Mouse (Mus musculus): ENCODE measurements around the gene Jph3.

DNA sequence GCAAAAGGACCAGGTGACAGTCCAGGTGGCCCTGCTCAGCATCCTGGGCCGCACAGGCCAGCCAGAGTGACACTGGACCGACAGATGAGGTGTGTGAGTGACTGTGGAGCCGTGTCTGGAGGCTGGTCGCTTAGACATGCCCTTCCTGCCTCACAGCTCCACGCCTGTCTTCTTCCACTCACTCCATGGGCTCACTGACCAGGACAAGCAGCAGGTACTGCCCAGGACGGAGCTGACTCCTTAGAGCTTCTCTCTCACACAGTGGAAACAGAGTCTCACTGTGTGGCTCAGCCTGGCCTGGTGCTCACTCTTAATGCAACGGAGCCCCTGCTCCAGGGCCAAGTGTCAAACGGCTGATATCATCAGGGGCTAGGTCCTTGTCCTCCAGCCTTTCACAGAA lies 66.0 kb downstream of the Jph3 start:
- TF ChIP-seq MYC (IDR thresholded peaks at IDR 0.05; ENCODE audit: low read depth, low read length) (no peak), POLR2A (IDR thresholded peaks at IDR 0.05; ENCODE audit: control insufficient read depth in 1 of 2, insufficient read depth in 1 of 2, low read depth in 1 of 2, low read length in 2 of 2, poor library complexity in 1 of 2) (no peak), CTCF (IDR thresholded peaks at IDR 0.05 in 2 of 3, conservative IDR thresholded peaks at IDR 0.05 in 1 of 3; ENCODE audit: control insufficient read depth in 1 of 3, insufficient read depth in 1 of 3, low read depth in 2 of 3, low read length in 3 of 3, poor library complexity in 1 of 3, severe bottlenecking in 1 of 3) (no peak), GABPA (IDR thresholded peaks at IDR 0.05; ENCODE audit: low read depth, low read length) (no peak), SMC3 (IDR thresholded peaks at IDR 0.05; ENCODE audit: low read depth, low read length) (no peak), ZKSCAN1 (IDR thresholded peaks at IDR 0.05; ENCODE audit: low read depth, low read length) (no peak), MAX (IDR thresholded peaks at IDR 0.05; ENCODE audit: low read length) (no peak), KAT2A (conservative IDR thresholded peaks at IDR 0.05; ENCODE audit: low read depth, low read length) (no peak)
